Comparison of ENCODE assay signal across 9 mouse cellular contexts in the genomic region with DNA sequence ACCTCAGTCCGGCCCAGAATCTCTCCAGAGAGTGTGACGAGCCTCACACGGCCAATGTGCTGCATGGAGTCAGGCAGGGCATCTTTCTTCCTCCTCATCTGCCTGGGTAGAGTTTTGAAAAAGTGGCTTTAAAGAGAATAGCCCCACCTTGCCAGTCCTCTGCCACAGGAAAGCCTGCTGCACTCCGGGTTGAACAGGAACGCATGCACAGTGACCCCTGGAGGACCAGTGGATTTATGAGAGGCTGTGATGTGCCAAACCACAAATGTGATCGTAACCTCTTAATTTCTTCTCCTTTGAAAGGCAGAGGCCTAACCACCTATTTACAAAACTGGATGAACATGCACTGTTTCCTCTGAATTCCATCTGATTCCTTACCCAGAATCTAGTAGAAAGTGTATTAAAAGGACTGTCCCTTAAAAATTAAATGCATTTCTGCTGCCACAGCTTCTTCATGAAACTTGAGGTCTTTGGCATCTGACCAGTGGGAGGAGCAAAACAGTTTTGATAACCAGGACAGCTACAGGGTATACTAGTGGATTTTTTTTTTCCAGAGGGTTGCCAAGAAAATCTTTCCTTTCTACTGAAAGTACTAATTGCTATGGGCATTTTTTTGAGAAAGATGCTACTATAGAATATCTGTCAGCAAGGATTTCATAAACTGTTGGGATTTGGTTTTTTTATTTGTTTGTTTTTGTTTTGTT.
DNase-seq lines count a peak whose midpoint lies in the region; TF ChIP-seq lines count a peak whose summit lies in the region.
"Had no signal": no experiment of that assay in that cellular context is flagged by ENCODE, and none has a peak within 500 bp of the region (broad histone marks: within the 10 kb centered on the region; RNA-seq: fewer than 3 reads in every experiment).

No protein-coding gene starts in this region.

- DNase-seq in adrenal gland, adult (ENCODE audit: inconsistent age in 2 of 2, low spot score in 1 of 2) = peak; percentile 58 to 85
- no peak for DNase-seq in adrenal gland, postnatal 4 days (ENCODE audit: low spot score in 2 of 2)
- peak; percentile 30 for DNase-seq in ovary, adult 18-20 months (ENCODE audit: low spot score)
- DNase-seq in ovary, postnatal 10 days (ENCODE audit: low spot score) = no peak
- DNase-seq in kidney, adult 2 months = peak; percentile 70
- DNase-seq in skeletal muscle tissue, adult 2 months (ENCODE audit: low read depth, low spot score) = peak; percentile 36
- no peak for DNase-seq in T-cell, adult 2 months (ENCODE audit: low spot score)
- DNase-seq in frontal cortex, postnatal 25 days (ENCODE audit: low spot score in 2 of 2) = no peak

- TF ChIP-seq POLR2A in kidney, adult 2 months (IDR thresholded peaks at IDR 0.05; ENCODE audit: low read depth, low read length) = no peak

- peak; percentile 61 for TF ChIP-seq CTCF in kidney, adult 2 months (conservative IDR thresholded peaks at IDR 0.05; ENCODE audit: insufficient read depth, insufficient read length, low read depth, low read length)

- H3K4me1 ChIP-seq in kidney, adult 2 months (ENCODE audit: control insufficient read depth, insufficient read depth, low read length) = no peaks in the 10 kb centered on the region

- WGBS in kidney, adult 2 months = 32% methylated on average over 6 of the region's 6 CpGs

- no peak overlapping the region for H3K4me3 ChIP-seq in kidney, adult 2 months (ENCODE audit: insufficient read depth, low read depth, low read length)
- H3K4me3 ChIP-seq: heart, embryonic 15.5 days had no signal

- no peak overlapping the region for H3K27ac ChIP-seq in kidney, adult 2 months (ENCODE audit: insufficient read depth, low read depth, low read length)
- H3K27ac ChIP-seq: heart, embryonic 15.5 days had no signal

- no peaks in the 10 kb centered on the region for H3K36me3 ChIP-seq in kidney, adult 2 months (ENCODE audit: control insufficient read depth, insufficient read depth, low read length)
- H3K36me3 ChIP-seq: heart, embryonic 15.5 days had no signal

- no peaks in the 10 kb centered on the region for H3K27me3 ChIP-seq in kidney, adult 2 months (replicated peaks; ENCODE audit: control insufficient read depth, insufficient read depth, low read length)
- H3K27me3 ChIP-seq: heart, embryonic 15.5 days had no signal

Comparison
In these comparisons a context has a peak if more than half of its experiments do, and no peak if none do; other contexts are left out.
1. DNase-seq: peak in adrenal gland, adult (2 of 2), ovary, adult 18-20 months (single experiment), kidney, adult 2 months (single experiment) and skeletal muscle tissue, adult 2 months (single experiment); none in adrenal gland, postnatal 4 days (0 of 2), ovary, postnatal 10 days (single experiment), T-cell, adult 2 months (single experiment) and frontal cortex, postnatal 25 days (0 of 2).